Mouse (Mus musculus) intestine, postnatal 0 days (tissue): Measurements from ENCODE around the gene Top2a. TPM values are rescaled to one million over a fixed set of nuclear protein-coding genes. Genes with fewer than 3 reads are reported as not detected.

ENCODE experiments used
- ATAC-seq: fragments of 200-750 bp; cut with Nextera tagmentation; 2 replicates; pipeline ENCODE4 v1.8.0; 2017; ENCODE audit warnings: mild to moderate bottlenecking, moderate TSS enrichment, moderate library complexity
- H3K27ac ChIP-seq: fragments of 300-500 bp; sonication (generic); 2 replicates; pipeline ENCODE4 v1.5.1; 2014; ENCODE audit warnings: mild to moderate bottlenecking, low read depth, low read length, moderate library complexity
- H3K27me3 ChIP-seq: fragments of 300-500 bp; sonication (generic); replicated peaks from 2 replicates; pipeline ENCODE4 v1.6.1; 2014; ENCODE audit warnings: low read length, mixed read lengths; ENCODE audit not compliant: control insufficient read depth, insufficient read depth
- H3K36me3 ChIP-seq: fragments of 300-500 bp; sonication (generic); 2 replicates; pipeline ENCODE4 v1.6.1; 2014; ENCODE audit warnings: mild to moderate bottlenecking, moderate library complexity; ENCODE audit not compliant: control insufficient read depth, insufficient read depth
- H3K4me1 ChIP-seq: fragments of 300-500 bp; sonication (generic); replicated peaks from 2 replicates; pipeline ENCODE4 v1.6.1; 2014; ENCODE audit warnings: antibody characterized with exemption, low read length, mixed read lengths; ENCODE audit not compliant: control insufficient read depth, insufficient read depth
- H3K4me2 ChIP-seq: fragments of 300-500 bp; sonication (generic); replicated peaks from 2 replicates; pipeline ENCODE4 v1.6.1; 2014; ENCODE audit warnings: low read depth, mild to moderate bottlenecking, moderate library complexity
- H3K4me3 ChIP-seq: fragments of 300-500 bp; sonication (generic); 2 replicates; pipeline ENCODE4 v1.5.1; 2014; ENCODE audit warnings: low read depth, low read length
- H3K9ac ChIP-seq: fragments of 300-500 bp; sonication (generic); 2 replicates; pipeline ENCODE4 v1.6.1; 2014; ENCODE audit warnings: mild to moderate bottlenecking, low read depth, low read length
- H3K9me3 ChIP-seq: fragments of 300-500 bp; sonication (generic); 2 replicates; pipeline ENCODE4 v1.6.1; 2016; ENCODE audit warnings: mixed run types; ENCODE audit not compliant: control insufficient read depth
- CTCF ChIP-seq: sonication (generic); IDR thresholded peaks from 2 replicates; pipeline ENCODE4 v1.5.1; 2016; ENCODE audit warnings: low read depth, mild to moderate bottlenecking, control low read depth, antibody characterized with exemption, moderate library complexity
- WGBS: fragments of 180-500 bp; shearing (Covaris S2); extraction: QIAGEN DNeasy Blood & Tissue Kit; methylation state at CpG from one replicate; pipeline ENCODE4 v1.1.7; 2014; 5-methylcytosine and 5-hydroxymethylcytosine counted together
- polyA plus RNA-seq: library from polyadenylated mRNA; unstranded; fragments of >200 nt; fragmentation: Nextera tagmentation; extraction: Ambion mirVana; gene quantifications from 2 replicates; pipeline ENCODE4 v1.2.1, GENCODE M21; 2015

Gene Top2a
- polyA plus RNA-seq, 1 experiment from 2014 or later: 41.8 TPM

DNA sequence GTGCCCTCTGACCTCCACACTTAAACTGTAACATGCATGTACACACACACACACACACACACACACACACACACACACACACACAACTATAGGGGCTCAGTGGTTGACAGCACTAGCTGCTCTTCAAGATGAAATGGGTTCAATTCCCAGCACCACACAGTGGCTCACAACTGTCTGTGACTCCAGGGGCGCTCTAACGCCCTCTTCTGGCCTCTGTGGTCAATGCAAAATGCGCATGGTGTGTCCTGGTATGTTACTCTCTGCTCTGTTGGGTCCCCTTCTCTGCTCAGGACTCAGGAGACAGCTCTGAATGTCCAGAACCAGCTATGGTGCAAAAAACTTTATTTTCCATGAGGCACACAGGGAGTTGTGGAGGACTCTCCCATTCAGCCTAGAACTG, 41.4 kb upstream of the Top2a start:
- no peaks in the 10 kb centered on the region for H3K36me3 ChIP-seq
- no peak overlapping the region for H3K9ac ChIP-seq
- no peak overlapping the region for H3K4me3 ChIP-seq
- no peaks in the 10 kb centered on the region for H3K27me3 ChIP-seq
- peak; percentile 52 for TF ChIP-seq CTCF
- H3K4me2 ChIP-seq: no peak overlapping the region
- no peaks in the 10 kb centered on the region for H3K9me3 ChIP-seq
- no peak overlapping the region for H3K27ac ChIP-seq
- WGBS: 64% methylated on average over 3 of the region's 3 CpGs
- H3K4me1 ChIP-seq: peaks cover 3% of the 10 kb centered on the region; the same call in 1 of the 2 replicates
- 0 out of 2 replicates have a peak, but pooled peaks have one; percentile 1 for ATAC-seq

- peak; percentile 66 for ATAC-seq
These were observed 39.6 kb upstream of the Top2a start for GRCm38 (mm10) chr11:99063406-99064131.

GRCm38 (mm10) chr11:99062661-99063060, 38.7 kb upstream of the Top2a start:
- H3K9me3 ChIP-seq: no peaks in the 10 kb centered on the region
- ATAC-seq: no peak
- H3K4me3 ChIP-seq: no peak overlapping the region
- no peaks in the 10 kb centered on the region for H3K27me3 ChIP-seq
- H3K4me1 ChIP-seq: peaks cover 3% of the 10 kb centered on the region; the same call in 1 of the 2 replicates
- no peak overlapping the region for H3K4me2 ChIP-seq
- H3K36me3 ChIP-seq: no peaks in the 10 kb centered on the region
- H3K27ac ChIP-seq: no peak overlapping the region
- WGBS: 83% methylated on average over 7 of the region's 7 CpGs
- TF ChIP-seq CTCF: no peak
- no peak overlapping the region for H3K9ac ChIP-seq

More at GRCm38 (mm10) chr11:99063406-99064131, 39.6 kb upstream of the Top2a start:
- WGBS: 29% methylated on average over 8 of the region's 8 CpGs
- Histone ChIP-seq H3K9me3 (no peaks in the 10 kb centered on the region), H3K27me3 (no peaks in the 10 kb centered on the region), H3K4me1 (peaks cover 3% of the 10 kb centered on the region; the same call in 1 of the 2 replicates), H3K9ac (no peak overlapping the region), H3K36me3 (no peaks in the 10 kb centered on the region), H3K4me3 (no peak overlapping the region), H3K4me2 (no peak overlapping the region), H3K27ac (peak overlapping the region; percentile 7; the same call in 1 of the 2 replicates)
- no peak for TF ChIP-seq CTCF

DNA sequence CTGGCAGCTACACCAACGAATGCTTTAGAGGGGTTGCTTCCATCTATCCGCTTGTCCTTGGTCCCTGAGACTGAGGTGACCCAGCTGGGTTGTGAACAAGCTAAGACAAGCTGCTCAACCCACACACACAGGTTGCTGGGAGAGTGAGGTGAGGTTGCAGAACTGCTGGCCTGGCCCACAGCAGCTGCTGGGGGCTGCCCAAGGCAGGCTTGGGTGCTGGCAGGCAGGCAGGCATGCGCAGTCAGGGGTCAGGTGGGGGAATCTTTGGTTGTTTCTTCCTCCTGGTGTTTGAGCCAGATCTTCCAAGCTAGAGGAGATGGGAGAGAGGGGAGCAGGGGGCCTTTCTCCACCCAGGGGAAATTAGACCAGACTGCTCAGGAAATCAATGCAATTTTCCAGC, 36.4 kb upstream of the Top2a start:
- Histone ChIP-seq H3K27ac (no peak overlapping the region), H3K4me3 (no peak overlapping the region)
- no peak for ATAC-seq

DNA sequence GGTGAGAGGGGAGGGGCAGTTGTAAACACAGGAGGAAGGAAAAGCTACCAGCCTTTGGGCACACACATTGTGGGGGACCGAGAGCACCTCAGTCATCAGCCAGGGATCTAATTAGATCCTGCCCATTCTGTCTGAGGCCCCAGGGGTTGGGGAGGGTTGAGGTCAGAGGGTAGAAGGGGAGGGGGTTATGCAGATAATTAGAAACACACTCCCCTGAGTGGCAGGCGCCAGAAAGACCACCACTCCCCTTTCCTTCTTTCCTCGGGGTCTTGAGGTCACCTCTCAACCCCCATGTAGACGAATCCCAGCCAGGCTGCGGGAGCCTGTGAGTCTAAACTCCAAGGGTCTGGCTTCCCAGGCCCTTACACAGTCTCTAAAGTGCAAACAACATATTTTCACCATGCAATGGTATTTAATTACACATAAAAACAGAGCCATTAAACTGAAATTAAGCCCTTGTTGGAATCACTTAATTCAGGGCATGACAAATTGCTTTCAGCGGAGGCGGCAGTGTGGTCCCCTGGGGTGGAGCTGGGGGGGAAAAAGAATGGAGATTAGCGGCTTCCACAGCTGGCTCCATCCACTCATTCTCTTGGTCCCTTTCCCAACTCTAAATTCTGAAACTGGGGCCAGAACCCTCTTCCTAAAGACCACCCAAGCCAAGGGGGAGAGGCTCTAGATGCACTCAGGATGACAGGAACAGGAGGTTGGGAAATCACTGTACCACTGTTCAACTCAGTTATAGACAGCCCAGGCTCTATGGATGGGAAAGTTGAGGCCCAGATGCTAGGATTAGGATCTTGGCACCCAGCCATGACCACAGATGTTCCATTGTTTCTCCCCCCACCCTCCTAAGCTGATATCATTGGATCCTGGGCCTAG, 31.8 kb upstream of the Top2a start:
- Histone ChIP-seq H3K9me3 (no peaks in the 10 kb centered on the region), H3K4me1 (no peaks in the 10 kb centered on the region), H3K4me2 (no peak overlapping the region), H3K9ac (no peak overlapping the region), H3K4me3 (no peak overlapping the region), H3K36me3 (peaks cover 8% of the 10 kb centered on the region; the same call in 1 of the 2 replicates), H3K27ac (0 out of 2 replicates have a peak overlapping the region, but pooled peaks have one; percentile 4), H3K27me3 (no peaks in the 10 kb centered on the region)
- no peak for TF ChIP-seq CTCF
- peak; percentile 22; the same call in 1 of the 2 replicates for ATAC-seq
- 42% methylated on average over 8 of the region's 8 CpGs for WGBS

More for the DNA sequence above, 36.4 kb upstream of the Top2a start:
- H3K36me3 ChIP-seq: no peaks in the 10 kb centered on the region
- H3K27me3 ChIP-seq: no peaks in the 10 kb centered on the region
- no peaks in the 10 kb centered on the region for H3K9me3 ChIP-seq
- TF ChIP-seq CTCF: no peak
- H3K4me2 ChIP-seq: no peak overlapping the region
- no peaks in the 10 kb centered on the region; the same call in 1 of the 2 replicates for H3K4me1 ChIP-seq
- no peak overlapping the region for H3K9ac ChIP-seq
- 76% methylated on average over 3 of the region's 3 CpGs for WGBS

- Histone ChIP-seq H3K27ac (no peak overlapping the region), H3K4me3 (no peak overlapping the region), H3K4me2 (no peak overlapping the region), H3K9ac (no peak overlapping the region), H3K36me3 (peaks cover 9% of the 10 kb centered on the region; the same call in 1 of the 2 replicates), H3K27me3 (no peaks in the 10 kb centered on the region), H3K9me3 (no peaks in the 10 kb centered on the region), H3K4me1 (no peaks in the 10 kb centered on the region)
- 49% methylated on average over 4 of the region's 4 CpGs for WGBS
- ATAC-seq: no peak
- TF ChIP-seq CTCF: no peak
These were observed 31.2 kb upstream of the Top2a start for GRCm38 (mm10) chr11:99055143-99055542.
